Mouse (Mus musculus) adrenal gland (tissue): ENCODE measurements around the gene Drg1.
"Not testable (repeated sequence)": the region's sequence is repeated elsewhere in the genome, so short reads cannot be mapped to it uniquely, and the experiment has no call there.

Experiments used
- intact Hi-C: fragments of 180-260 bp; cut with DNase I; formaldehyde crosslinking; loops from one replicate; pipeline ENCODE4 v1.15.1; 2025

Gene Drg1

DNA sequence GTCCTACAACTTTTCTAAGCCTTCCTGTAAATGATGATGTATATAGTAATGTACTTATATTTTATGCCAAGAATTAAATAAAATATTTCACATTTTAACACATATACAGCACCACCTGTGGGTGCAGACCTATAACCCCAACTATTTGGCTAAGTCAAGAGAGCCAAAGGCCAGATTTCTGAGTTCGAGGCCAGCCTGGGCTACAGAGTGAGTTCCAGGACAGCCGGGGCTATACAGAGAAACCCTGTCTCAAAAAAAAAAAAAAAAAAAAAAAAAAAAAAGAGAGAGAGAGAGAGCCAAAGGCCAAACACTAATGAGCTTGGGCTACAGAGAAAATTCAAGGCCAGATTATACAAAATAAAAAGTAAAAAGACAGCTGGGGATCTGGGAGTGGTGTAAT, 97.2 kb downstream of the Drg1 start:
- intact Hi-C loops = not testable (repeated sequence)

DNA sequence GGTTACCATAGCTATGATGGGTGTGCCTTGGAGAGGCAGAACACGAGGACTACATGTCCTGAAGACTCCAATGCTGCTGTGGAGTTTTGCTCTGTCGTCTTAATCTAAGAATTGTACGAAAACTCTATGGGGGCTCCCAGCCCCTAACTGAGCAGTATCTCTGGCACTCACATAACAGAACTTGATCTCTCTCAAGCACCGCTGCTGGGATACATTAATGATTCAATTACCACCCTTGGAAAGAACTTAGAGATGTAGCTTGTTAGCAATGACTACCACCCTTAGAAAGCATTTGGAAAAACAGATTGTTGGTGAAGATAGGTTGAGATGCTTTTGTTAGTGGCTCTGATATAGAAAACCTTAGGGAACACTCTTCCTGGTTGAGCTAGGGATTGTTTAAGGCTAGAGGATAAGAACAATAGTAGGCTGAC, 98.6 kb downstream of the Drg1 start:
- intact Hi-C loops = not testable (repeated sequence)

DNA sequence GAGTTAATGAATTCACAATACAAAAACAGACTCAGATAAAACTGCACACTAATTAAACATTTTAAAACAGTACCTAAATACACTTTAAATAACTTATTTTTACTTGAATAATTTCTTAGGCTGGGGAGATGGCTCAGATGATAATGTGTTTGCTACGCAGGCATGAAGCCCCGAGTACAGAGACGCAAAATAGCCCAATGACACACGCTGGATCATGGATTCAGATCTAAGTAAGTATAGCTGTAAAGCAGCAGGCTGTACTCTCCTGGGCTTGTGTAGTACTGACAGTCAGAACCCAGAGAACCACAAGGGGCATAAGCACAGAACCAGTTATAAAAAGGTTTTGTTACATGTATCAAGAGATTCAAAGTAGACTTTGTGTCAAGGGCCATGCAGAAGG, 99.1 kb downstream of the Drg1 start:
- intact Hi-C loops = not testable (repeated sequence)

DNA sequence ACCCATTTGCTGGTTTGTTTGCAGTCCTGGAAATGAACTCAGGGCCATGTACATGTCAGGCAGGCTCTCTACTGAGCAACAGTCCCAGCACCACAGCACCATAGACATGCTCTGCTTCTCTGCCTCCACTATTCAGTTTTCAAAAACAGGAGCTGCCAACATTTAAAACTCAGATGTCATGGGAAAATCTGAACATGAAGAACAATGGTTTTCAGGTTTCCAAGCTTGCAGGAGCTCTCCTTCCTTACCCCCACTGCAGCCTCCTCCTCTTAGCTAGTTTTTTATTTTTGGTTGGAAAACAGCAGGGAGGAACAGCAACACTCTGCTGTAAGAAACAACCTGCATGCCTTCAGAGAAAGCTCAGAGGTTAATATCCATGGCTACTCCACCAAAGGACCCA, 99.9 kb downstream of the Drg1 start:
- intact Hi-C loops = not testable (repeated sequence)

DNA sequence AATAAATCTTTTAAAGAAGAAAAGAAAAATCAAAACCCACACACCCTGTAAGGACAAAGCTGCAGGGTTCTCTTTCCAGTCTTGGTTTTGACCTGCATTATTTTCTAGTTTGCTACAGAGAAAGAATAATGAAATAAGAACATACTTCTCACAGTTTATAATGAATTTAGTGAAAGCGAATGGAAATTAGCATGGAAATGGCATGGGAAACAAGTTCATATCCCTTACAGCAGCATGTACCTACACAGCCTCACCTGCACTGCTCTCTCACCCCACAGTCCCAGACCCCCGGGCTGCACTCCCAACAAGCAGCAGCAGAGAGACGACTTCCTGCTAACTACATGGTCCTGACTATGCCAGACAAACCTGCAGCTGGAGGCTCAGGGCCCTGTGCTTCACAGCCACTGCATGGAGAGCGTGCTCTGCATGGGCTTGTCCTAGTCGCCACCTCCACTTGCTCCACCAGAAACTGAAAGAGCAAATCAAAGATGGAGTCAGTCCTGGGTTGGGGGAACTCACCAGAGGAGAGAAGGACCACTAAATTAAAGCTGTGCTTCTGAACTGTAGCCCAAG, 100.9 kb downstream of the Drg1 start:
- intact Hi-C loops = not testable (repeated sequence)

DNA sequence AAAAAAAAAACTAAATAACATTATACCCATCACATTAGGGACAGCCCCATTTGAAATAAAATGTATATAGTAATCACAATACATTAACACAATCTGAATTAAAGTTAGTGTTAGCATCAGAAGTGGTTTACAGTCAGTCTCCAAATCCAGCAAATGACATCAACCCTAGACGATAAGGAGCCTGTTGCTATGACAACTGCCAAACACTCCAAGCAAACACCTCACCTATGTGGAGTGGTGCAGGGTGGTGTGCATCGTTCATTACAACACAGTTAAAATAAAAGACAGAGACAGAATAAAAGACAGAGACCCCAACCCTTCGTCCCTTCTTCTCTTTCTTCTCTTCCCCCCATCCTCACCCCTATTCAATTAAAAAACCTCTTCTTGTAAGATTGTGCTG, 102.6 kb downstream of the Drg1 start:
- intact Hi-C loops = not testable (repeated sequence)

DNA sequence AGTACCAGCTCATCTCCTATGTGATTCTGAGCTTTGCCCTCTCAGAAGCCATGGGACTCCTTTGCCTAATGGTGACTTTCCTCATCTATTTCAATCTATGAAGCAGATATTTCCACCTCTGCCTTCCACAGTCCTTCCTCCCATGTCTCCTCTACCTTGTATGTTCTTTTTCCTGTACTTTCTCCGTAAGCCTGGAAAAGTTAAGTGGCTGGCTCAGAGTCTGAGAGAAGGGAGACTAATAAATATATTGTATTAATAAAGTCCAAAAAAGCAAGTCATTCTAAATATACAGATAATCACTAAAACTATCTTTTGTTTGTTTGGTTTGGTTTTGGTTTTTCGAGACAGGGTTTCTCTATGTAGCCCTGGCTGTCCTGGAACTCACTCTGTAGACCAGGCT, 103.1 kb downstream of the Drg1 start:
- intact Hi-C loops = not testable (repeated sequence)

DNA sequence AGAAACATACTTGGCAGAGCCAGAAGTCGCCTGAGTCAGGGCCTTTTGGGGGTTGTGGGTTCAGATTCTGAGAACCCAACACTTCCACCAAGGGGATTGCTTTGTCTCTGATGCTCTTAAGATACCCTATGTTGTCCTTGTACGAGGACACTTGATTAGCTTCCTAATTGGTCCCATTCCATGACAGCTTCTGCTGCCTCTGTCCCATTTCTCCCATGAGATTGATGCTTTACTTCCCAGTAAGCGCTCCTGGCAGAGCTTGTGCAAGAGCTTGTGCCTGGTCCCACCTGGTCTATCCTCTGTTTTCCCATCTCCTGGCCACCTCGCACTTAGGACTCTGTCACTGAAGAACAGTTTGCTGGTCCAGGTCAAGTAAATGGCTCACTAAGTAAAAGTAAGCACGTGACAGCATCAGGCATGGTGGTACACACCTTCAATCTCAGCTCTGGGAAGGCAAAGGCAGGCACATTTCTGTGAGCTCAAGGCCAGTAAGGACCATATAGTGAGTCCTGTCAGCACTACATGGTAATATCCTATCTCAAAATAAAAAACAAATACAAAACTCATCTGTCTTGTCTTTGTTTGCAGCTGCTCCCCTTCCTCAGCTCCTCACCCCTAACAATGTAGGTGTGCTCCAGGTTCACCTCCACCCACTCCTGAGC, 103.8 kb downstream of the Drg1 start:
- intact Hi-C loops = not testable (repeated sequence)

DNA sequence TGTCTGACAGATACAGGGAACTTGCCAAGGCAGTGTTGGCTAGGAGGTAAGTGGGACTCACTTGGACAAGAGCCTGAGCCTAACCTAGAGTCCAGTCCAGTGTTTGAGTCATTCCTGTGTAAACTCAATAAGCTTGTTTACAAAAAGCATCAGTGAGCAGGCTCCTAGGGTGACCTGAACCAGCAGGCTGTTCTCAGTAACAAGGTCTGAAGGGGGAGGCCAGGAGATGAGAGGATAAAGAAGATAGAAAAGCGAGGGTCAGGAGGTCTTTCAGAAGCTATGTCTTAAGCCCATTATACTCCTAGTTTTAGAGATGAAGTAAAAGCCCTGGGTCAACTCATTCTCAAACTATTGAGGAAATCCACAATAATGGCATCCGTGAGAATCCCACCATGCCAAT, 104.8 kb downstream of the Drg1 start:
- intact Hi-C loops = not testable (repeated sequence)

DNA sequence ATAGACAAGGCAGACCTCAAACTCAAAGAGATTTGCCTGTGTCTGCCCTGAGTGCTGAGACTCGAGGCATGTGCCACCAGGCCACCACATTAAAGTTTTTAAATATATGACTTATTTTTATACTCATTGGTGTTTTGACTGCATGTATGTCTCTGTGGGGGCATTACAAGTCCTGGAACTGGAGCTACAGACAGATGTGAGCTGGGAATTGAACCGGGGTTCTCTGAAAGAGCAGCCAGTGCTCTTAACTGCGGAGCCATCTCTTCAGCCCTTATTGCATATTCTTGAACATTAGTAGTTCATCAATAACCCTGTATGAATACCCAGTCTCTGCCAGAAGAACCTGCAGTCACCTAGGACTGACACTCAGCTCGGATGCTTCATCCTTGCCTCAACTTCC, 107.4 kb downstream of the Drg1 start:
- intact Hi-C loops = not testable (repeated sequence)

DNA sequence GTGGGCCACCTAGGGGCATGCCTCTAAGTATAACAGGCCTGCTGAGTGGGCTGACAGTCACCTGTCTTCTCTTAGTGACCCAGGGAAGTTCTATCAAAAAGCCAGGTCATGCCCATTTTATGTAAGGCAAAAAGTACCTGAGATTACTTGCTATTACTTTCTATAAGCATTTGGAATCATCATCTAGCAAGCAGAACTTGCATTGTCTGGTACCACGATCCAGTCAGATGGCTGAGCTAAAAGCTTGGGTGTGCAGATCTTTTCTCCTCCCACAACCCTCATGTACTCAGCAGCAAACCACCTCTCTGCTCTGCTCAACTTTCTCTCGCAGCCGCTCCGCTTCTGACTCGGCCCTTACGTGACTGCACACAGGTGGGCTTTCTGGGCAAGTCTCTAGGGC, 108.2 kb downstream of the Drg1 start:
- intact Hi-C loops = not testable (repeated sequence)

DNA sequence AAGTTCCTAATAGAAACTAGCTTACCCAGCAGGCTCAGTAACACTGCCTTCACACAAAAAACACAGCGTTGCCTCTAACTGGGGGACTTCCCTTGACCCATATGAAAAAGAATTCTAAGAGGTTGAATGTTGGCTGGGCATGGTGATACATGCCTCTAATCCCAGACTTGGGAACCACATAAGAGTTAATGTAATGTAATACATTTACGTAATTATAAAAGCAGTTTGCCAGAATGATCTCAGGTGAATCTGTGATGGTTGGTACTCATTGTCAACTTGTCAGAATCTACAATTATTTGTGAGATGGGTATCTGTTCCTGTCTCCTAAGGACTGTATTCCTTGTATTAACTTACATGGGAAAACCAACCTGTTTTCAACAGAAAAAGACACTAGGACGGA, 109.2 kb downstream of the Drg1 start:
- intact Hi-C loops = not testable (repeated sequence)

DNA sequence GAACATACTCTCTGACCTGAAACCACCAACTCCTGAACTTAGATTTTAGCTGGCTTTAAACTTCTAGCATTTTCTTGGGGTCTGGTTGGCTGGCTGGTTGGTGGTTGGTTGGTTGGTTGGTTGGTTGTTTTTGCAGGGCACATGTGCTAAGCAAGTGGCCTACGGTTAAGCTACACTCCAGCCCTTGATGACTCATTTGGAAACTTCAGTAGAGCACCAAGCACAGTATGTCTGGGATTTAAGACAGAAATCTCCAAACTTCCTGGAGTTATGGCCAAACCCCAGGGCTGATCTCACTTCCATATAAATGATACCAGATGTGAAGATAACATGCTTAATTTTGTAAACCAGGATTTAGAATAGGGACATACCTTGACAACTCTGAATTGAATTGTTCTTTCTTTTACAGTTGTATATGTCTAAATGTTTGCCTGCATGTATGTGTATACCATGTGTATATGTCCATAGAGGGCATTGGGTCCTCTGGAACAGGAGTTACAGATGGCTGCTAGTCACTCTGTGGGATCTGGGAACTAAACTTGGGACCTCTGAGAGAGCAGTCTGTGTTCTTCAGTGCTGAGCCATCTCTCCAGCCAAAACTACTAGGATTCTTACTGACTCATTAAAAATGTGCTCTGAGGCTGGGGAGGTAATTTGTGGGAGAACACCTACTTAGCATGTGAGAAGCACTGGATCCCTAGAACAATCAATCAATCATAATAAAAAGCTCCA, 112.4 kb downstream of the Drg1 start:
- intact Hi-C loops = not testable (repeated sequence)

DNA sequence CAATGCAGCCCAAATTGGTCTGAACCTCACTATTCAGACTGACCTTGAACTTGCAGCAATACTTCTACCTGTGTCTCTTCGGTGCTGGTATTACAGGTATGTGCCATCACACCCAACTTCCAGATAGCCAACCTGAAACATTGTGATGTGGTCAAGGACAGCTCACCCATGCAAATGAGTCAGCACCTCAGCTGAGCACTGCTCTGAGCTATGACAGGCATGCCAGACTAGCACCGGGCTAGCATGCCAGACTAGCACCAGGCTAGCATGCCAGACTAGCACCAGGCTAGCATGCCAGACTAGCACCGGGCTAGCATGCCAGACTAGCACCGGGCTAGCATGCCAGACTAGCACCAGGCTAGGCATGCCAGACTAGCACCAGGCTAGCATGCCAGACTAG, 114.9 kb downstream of the Drg1 start:
- intact Hi-C loops = not testable (repeated sequence)

DNA sequence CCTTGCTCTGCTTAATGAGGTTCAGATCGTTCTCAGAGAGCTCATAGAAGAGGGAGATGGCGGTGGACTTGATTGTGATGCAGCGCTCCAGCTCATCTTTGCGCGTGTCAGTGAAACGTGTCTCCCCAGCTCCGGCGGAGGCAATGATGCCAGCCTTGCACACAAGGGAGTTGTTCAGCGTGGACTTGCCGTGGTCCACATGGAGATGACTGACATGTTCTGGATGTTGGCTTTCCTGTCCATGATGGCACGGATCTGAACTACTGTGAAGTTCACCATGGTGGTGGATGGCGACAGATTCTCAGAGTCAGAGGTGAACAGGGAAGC, 115.6 kb downstream of the Drg1 start:
- intact Hi-C loops = not testable (repeated sequence)

DNA sequence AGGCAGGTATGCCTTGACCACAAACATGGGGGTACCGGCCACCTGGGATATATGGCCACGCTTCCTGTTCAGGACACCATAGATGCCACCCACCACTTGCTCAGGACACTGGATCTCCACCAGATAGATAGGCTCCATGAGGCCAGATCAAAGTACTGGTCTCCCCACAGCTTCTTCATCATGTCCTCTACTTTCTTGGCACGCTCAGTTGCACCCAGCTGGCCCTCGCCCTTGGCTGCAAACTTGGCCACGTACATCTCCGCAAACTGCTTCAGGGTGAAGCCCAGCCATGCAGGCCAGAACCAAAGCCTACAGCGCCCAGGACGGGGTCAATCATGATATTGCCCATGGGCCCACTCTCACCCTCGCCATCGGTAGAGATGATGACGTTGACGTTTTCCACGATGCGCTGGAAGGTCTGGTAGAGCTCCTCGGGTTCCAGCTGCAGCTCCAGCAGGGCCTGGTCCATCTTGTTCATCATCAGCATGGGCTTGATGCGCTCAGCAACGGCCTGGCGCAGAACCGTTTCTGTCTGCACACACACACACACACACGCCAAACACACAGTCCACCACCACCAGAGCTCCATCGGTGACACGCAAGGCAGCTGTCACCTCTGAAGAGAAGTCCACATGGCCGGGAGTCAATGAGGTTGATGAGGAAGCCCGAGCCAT, 116.1 kb downstream of the Drg1 start:
- intact Hi-C loops = not testable (repeated sequence)

DNA sequence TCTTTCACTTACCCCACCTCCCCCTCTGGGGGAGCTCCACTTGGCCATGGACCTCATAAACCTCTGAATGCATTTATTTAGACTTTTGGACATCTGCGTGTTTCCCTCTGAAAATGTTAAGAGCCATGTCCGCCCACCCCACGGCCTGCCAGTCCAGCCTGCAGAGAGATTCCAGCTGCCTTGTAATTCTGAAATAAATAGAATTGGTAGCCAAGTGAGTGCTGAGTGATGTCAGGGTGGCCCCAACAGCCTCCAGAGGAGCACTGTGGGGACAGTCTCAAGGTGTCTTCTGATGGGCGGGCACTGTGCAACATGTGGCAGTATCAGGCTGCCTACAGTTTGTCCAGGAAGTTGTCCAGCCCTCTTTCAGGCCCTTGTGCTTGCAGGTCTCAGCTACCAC, 116.7 kb downstream of the Drg1 start:
- intact Hi-C loops = not testable (repeated sequence)

DNA sequence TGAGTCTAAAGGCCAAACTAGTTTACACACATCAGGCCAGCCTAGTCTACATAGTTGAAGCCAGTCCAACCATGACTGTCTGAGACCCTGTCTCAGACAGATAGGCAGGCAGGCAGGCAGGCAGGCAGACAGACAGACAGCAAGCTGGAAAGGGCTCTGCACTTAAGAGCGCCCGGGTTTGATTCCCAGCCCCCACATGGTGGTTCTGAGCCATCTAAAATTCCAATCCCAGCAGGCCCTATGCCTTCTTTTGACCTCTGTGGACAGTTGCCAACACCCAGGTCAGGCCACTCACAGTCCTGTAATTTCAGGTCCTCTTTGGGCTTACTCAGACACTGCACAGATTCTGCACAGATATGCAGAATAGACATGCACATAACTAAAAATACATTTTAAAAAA, 119.4 kb downstream of the Drg1 start:
- intact Hi-C loops = not testable (repeated sequence)

DNA sequence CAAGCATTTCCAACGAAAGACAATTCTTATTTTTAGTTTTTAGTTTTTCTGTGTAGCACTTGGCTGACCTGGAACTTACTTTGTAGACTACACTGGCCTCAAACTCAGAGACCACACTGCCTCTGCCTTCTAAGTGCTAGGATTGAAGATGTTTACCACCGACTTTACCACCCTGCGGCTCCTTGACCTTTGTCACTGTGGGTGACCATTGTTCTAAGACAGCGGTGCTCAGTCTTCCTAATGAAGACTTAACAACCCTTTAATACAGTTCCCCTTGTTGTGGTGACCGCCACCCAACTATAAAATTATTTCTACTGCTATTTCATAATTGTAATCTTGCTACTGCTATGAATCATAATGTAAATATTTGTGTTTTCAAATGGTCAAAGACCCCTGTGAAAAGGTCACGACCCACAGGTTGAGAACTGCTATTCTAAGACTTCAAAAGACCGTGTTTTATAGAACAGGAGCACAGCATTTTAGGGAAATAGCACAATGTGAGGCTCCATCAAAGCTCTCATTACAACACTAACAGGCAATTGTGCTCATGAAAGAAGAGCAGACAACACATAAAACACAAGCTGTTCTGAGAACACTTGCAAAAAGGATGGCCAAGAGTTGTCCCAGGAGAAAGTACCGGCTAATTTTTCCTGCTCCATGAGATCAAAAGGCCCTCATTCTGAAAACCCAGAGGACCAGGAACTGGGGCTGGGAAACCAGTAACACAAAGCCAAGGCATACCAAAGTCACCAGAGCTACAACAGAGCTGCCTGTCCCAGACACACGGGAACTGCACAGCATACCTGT, 120.7 kb downstream of the Drg1 start:
- intact Hi-C loops = not testable (repeated sequence)

DNA sequence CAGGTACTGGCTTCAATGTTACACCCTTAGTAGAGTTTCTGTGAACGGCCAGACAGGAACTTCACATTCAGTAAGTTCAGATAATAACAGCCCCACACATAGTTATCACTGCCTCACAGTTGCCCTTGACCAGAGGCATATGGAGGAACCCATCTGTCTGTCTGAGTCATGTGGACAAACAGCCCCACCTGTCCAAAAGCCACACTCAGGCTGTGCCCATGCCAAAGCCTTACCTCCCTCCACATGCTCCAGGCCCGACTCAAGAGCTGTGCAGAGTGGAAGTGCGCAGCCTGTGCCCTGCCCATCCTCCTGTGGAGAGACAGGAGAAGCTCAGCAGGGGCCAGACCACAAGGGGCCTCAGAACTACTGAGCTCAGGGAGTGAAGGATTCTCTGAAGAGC, 122.2 kb downstream of the Drg1 start:
- intact Hi-C loops = not testable (repeated sequence)

DNA sequence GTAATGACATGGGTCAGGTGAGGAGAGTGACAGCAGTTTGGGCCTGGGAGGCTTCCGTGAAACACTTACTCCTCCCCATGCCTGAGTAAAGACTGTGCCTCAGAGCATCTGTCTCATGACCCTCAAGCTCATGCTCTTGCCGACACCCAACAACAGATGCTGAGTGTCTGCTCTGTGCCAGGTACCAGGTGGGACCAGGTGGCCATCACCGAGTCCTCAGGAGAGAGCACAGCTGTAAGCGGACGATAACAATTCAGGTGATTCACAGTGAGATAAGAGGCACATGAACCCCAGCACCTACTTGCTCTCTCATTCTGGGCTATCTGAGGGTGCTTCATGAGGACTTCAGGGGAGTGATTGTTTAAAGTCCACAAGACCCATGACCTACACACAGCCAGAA, 123.8 kb downstream of the Drg1 start:
- intact Hi-C loops = not testable (repeated sequence)
